8 mouse cellular contexts compared by ENCODE assay signal in genomic region chr10:69910304-69910703, GRCm38 (mm10).
A peak's percentile ranks its signal among the peaks of the same experiment; 100 is the strongest.
DNase-seq lines count a peak whose midpoint lies in the region; ATAC-seq lines count a peak whose summit lies in the region.
"Not testable (repeated sequence)": the region's sequence is repeated elsewhere in the genome, so short reads cannot be mapped to it uniquely, and the experiment has no call there.

No protein-coding gene starts in this region.

- DNase-seq in 3T3-L1 (ENCODE audit: low read depth, low spot score) = peak; percentile 46
- peak; percentile 72 for DNase-seq in adrenal gland, postnatal 10 days
- peak; percentile 77 for DNase-seq in kidney, adult 11 months
- DNase-seq in liver = peak; percentile 91
- peak; percentile 93 for DNase-seq in lung, postnatal 36 days
- DNase-seq in spleen, adult 12 weeks (ENCODE audit: low spot score) = peak; percentile 35

- peaks cover 24% of the 10 kb centered on the region for H3K27me3 ChIP-seq in erythroblast, embryonic 14.5 days (ENCODE audit: control insufficient read depth)
- not testable (repeated sequence) for H3K27me3 ChIP-seq in heart, embryonic 11.5 days (ENCODE audit: control insufficient read depth, insufficient read depth, low read length)

- not testable (repeated sequence) for H3K36me3 ChIP-seq in erythroblast, embryonic 14.5 days (ENCODE audit: control insufficient read depth); heart, embryonic 11.5 days (ENCODE audit: control insufficient read depth, insufficient read depth, low read length)

- H3K9ac ChIP-seq in heart, embryonic 11.5 days (ENCODE audit: low read depth, low read length) = not testable (repeated sequence)

- H3K27ac ChIP-seq in heart, embryonic 11.5 days (ENCODE audit: low read depth, low read length) = peak overlapping the region; percentile 79

- peaks cover 65% of the 10 kb centered on the region for H3K4me1 ChIP-seq in erythroblast, embryonic 14.5 days (ENCODE audit: control insufficient read depth)
- H3K4me1 ChIP-seq in heart, embryonic 11.5 days (ENCODE audit: control insufficient read depth, insufficient read depth, low read length) = peaks cover 10% of the 10 kb centered on the region; the same call in 1 of the 2 replicates

- peak; percentile 52; the same call in 1 of the 2 replicates for ATAC-seq in heart, embryonic 11.5 days (replicated peaks; ENCODE audit: insufficient number of reproducible peaks, low FRiP score, low TSS enrichment)

- H3K4me3 ChIP-seq in erythroblast, embryonic 14.5 days (replicated peaks) = peak overlapping the region; percentile 48
- H3K4me3 ChIP-seq in heart, embryonic 11.5 days (ENCODE audit: low read depth, low read length) = not testable (repeated sequence)

- peak overlapping the region; percentile 37 for H3K4me2 ChIP-seq in heart, embryonic 11.5 days

- WGBS in heart, embryonic 11.5 days (ENCODE audit: insufficient replicate concordance) = 8% methylated on average over 5 of the region's 6 CpGs

- H3K9me3 ChIP-seq in erythroblast, embryonic 14.5 days (ENCODE audit: control insufficient read depth, low read length); heart, embryonic 11.5 days (replicated peaks; ENCODE audit: control insufficient read depth, low read length): not testable (repeated sequence)

Comparison
In these comparisons a context has a peak if more than half of its experiments do, and no peak if none do; other contexts are left out.
1. DNase-seq: peak in every context shown above with its lines; median percentile 93 in lung, postnatal 36 days; 91 in liver; 77 in kidney, adult 11 months; 72 in adrenal gland, postnatal 10 days; 46 in 3T3-L1; 35 in spleen, adult 12 weeks.